Mouse (Mus musculus) liver, embryonic 14.5 days (tissue): Measurements from ENCODE around the gene Tmem184b.

Experiments
- CTCF ChIP-seq: IDR thresholded peaks from 2 replicates; pipeline ENCODE4 v1.5.1; 2016; ENCODE audit warnings: antibody characterized with exemption, low read depth, control low read depth
- EP300 ChIP-seq: IDR thresholded peaks from 2 replicates; pipeline ENCODE4 v1.6.1; 2016; ENCODE audit warnings: antibody characterized with exemption, low read depth

GRCm38 (mm10) chr15:79425516-79425915 is 22.1 kb upstream of the Tmem184b start:
- no peak for TF ChIP-seq CTCF
- TF ChIP-seq EP300, result no peak
